Mouse (Mus musculus) myocyte (in vitro differentiated cells): ENCODE data around the gene Chn2. TPM values are rescaled to one million over a fixed set of nuclear protein-coding genes. Genes with fewer than 3 reads are reported as not detected.
A peak's percentile ranks its signal among the peaks of the same experiment; 100 is the strongest.

Experiments used
- H3K27me3 ChIP-seq: one replicate; pipeline ENCODE4 v1.6.1; 2011; ENCODE audit not compliant: control insufficient read depth, insufficient read depth, insufficient read length
- H3K36me3 ChIP-seq: one replicate; pipeline ENCODE4 v1.6.1; 2011; ENCODE audit not compliant: control insufficient read depth, insufficient read depth
- H3K4me2 ChIP-seq: one replicate; pipeline ENCODE4 v1.6.1; 2011; ENCODE audit warnings: low read depth, control low read depth
- H3K4me3 ChIP-seq: one replicate; pipeline ENCODE4 v1.5.1; 2011; ENCODE audit warnings: mild to moderate bottlenecking, control low read depth, moderate library complexity
- H3K79me2 ChIP-seq: one replicate; pipeline ENCODE4 v1.6.1; 2011; ENCODE audit not compliant: control insufficient read depth, insufficient read depth
- H3ac ChIP-seq: one replicate; pipeline ENCODE4 v1.6.1; 2011; ENCODE audit not compliant: control insufficient read depth, insufficient read length
- CEBPB ChIP-seq: IDR thresholded peaks from 2 replicates; pipeline ENCODE4 v1.6.1; 2011; ENCODE audit warnings: mild to moderate bottlenecking, moderate library complexity; ENCODE audit not compliant: poor library complexity, insufficient read depth, severe bottlenecking
- E2F4 ChIP-seq: IDR thresholded peaks from one replicate; pipeline ENCODE4 v1.6.1; 2011; ENCODE audit warnings: mild to moderate bottlenecking, control low read depth, moderate library complexity; ENCODE audit not compliant: insufficient read depth
- MAX ChIP-seq: IDR thresholded peaks from one replicate; pipeline ENCODE4 v1.6.1; 2011; ENCODE audit warnings: low read depth, mild to moderate bottlenecking, control low read depth
- MYOD1 ChIP-seq, 3 experiments: IDR thresholded peaks; one replicate each; pipeline ENCODE4 v1.6.1; 2011; ENCODE audit warnings: control low read depth in 2 of 3, low read depth in 2 of 3, mild to moderate bottlenecking in 2 of 3, moderate library complexity in 1 of 3; ENCODE audit not compliant: insufficient read length in 2 of 3, control insufficient read depth in 1 of 3
- MYOG ChIP-seq, 3 experiments: IDR thresholded peaks; one replicate each; pipeline ENCODE4 v1.6.1; 2011; ENCODE audit warnings: control low read depth in 2 of 3, low read depth in 2 of 3, mild to moderate bottlenecking in 2 of 3; ENCODE audit not compliant: insufficient read length in 2 of 3, control insufficient read depth in 1 of 3, insufficient read depth in 1 of 3
- POLR2A ChIP-seq: IDR thresholded peaks from one replicate; pipeline ENCODE4 v1.6.1; 2011; ENCODE audit warnings: low read depth, mild to moderate bottlenecking, control low read depth, moderate library complexity; ENCODE audit not compliant: insufficient read length
- POLR2AphosphoS2 ChIP-seq: IDR thresholded peaks from one replicate; pipeline ENCODE4 v1.6.1; 2011; ENCODE audit warnings: low read depth, control low read depth; ENCODE audit not compliant: insufficient read length
- REST ChIP-seq: IDR thresholded peaks from one replicate; pipeline ENCODE4 v1.6.1; 2011; ENCODE audit warnings: mild to moderate bottlenecking, control low read depth, moderate library complexity; ENCODE audit not compliant: insufficient read depth, insufficient read length
- SRF ChIP-seq: IDR thresholded peaks from one replicate; pipeline ENCODE4 v1.6.1; 2011; ENCODE audit warnings: low read depth; ENCODE audit not compliant: control insufficient read depth, insufficient read length
- TCF12 ChIP-seq: IDR thresholded peaks from one replicate; pipeline ENCODE4 v1.6.1; 2011; ENCODE audit warnings: mild to moderate bottlenecking, control low read depth; ENCODE audit not compliant: poor library complexity, insufficient read depth, severe bottlenecking
- TCF3 ChIP-seq: IDR thresholded peaks from one replicate; pipeline ENCODE4 v1.6.1; 2011; ENCODE audit warnings: low read depth, control low read depth; ENCODE audit not compliant: insufficient read length
- USF1 ChIP-seq: IDR thresholded peaks from one replicate; pipeline ENCODE4 v1.6.1; 2011; ENCODE audit warnings: low read depth, mild to moderate bottlenecking, control low read depth, moderate library complexity
- polyA plus RNA-seq: library from polyadenylated mRNA; unstranded; fragments of >200 nt; fragmentation: generic; extraction: Trizol; gene quantifications from one replicate; pipeline ENCODE4 v1.2.1, GENCODE M21; 2012; ENCODE audit warnings: missing spikeins

Chn2 gene
- polyA plus RNA-seq, 1 experiment = 6.5 TPM

GRCm38 (mm10) chr6:54265384-54265783 lies 226.0 kb downstream of the Chn2 start:
- TF ChIP-seq MAX (no peak), CEBPB (no peak)
- H3K4me2 ChIP-seq = no peak overlapping the region
- H3ac ChIP-seq = no peak overlapping the region
- H3K79me2 ChIP-seq = no peaks in the 10 kb centered on the region
- no peaks in the 10 kb centered on the region for H3K36me3 ChIP-seq
- H3K27me3 ChIP-seq = no peaks in the 10 kb centered on the region
- no peak overlapping the region for H3K4me3 ChIP-seq

- TF ChIP-seq SRF (no peak), POLR2A (no peak), MAX (no peak), USF1 (no peak), TCF12 (no peak), CEBPB (no peak), POLR2AphosphoS2 (no peak), E2F4 (no peak), REST (no peak), MYOD1 (IDR thresholded peaks at IDR 0.05; ENCODE audit: control insufficient read depth in 1 of 3, insufficient read length in 2 of 3, low read depth in 2 of 3) (no peak), TCF3 (no peak), MYOG (IDR thresholded peaks at IDR 0.05; ENCODE audit: control insufficient read depth in 1 of 3, insufficient read depth in 1 of 3, insufficient read length in 2 of 3, low read depth in 2 of 3) (no peak)
- Histone ChIP-seq H3K4me3 (no peak overlapping the region), H3K36me3 (no peaks in the 10 kb centered on the region), H3K4me2 (no peak overlapping the region), H3K79me2 (no peaks in the 10 kb centered on the region), H3ac (no peak overlapping the region), H3K27me3 (no peaks in the 10 kb centered on the region)
These were observed 233.4 kb downstream of the Chn2 start for GRCm38 (mm10) chr6:54272556-54273378.

GRCm38 (mm10) chr6:54273379-54273730 lies 234.0 kb downstream of the Chn2 start:
- Histone ChIP-seq H3K27me3 (no peaks in the 10 kb centered on the region), H3K4me2 (no peak overlapping the region), H3K79me2 (no peaks in the 10 kb centered on the region), H3ac (no peak overlapping the region), H3K36me3 (no peaks in the 10 kb centered on the region), H3K4me3 (no peak overlapping the region)
- no peak for TF ChIP-seq USF1
- no peak for TF ChIP-seq REST
- TF ChIP-seq MYOG (IDR thresholded peaks at IDR 0.05; ENCODE audit: control insufficient read depth in 1 of 3, insufficient read depth in 1 of 3, insufficient read length in 2 of 3, low read depth in 2 of 3) = no peak
- no peak for TF ChIP-seq MYOD1 (IDR thresholded peaks at IDR 0.05; ENCODE audit: control insufficient read depth in 1 of 3, insufficient read length in 2 of 3, low read depth in 2 of 3)
- no peak for TF ChIP-seq TCF12
- TF ChIP-seq CEBPB = no peak
- no peak for TF ChIP-seq TCF3
- no peak for TF ChIP-seq POLR2A
- no peak for TF ChIP-seq POLR2AphosphoS2
- TF ChIP-seq MAX = no peak
- no peak for TF ChIP-seq SRF
- TF ChIP-seq E2F4 = no peak

GRCm38 (mm10) chr6:54277234-54277633 lies 237.9 kb downstream of the Chn2 start:
- Histone ChIP-seq H3K4me3 (no peak overlapping the region), H3K4me2 (peak overlapping the region; percentile 70), H3ac (no peak overlapping the region), H3K27me3 (no peaks in the 10 kb centered on the region), H3K36me3 (no peaks in the 10 kb centered on the region), H3K79me2 (no peaks in the 10 kb centered on the region)
- TF ChIP-seq REST = no peak
- TF ChIP-seq USF1 = no peak
- TF ChIP-seq POLR2A = no peak
- no peak for TF ChIP-seq SRF
- TF ChIP-seq CEBPB = no peak
- TF ChIP-seq E2F4 = no peak
- TF ChIP-seq TCF3 = no peak
- TF ChIP-seq POLR2AphosphoS2 = no peak
- TF ChIP-seq TCF12 = no peak

- Histone ChIP-seq H3K79me2 (no peaks in the 10 kb centered on the region), H3K36me3 (no peaks in the 10 kb centered on the region), H3K4me2 (peak overlapping the region; percentile 70), H3ac (no peak overlapping the region), H3K4me3 (no peak overlapping the region), H3K27me3 (no peaks in the 10 kb centered on the region)
- TF ChIP-seq TCF12 (peak; percentile 60), USF1 (no peak), MYOD1 (IDR thresholded peaks at IDR 0.05; ENCODE audit: control insufficient read depth in 1 of 3, insufficient read length in 2 of 3, low read depth in 2 of 3) (peak in 2 of 3 experiments; percentile 84 to 87), E2F4 (no peak), MYOG (IDR thresholded peaks at IDR 0.05; ENCODE audit: control insufficient read depth in 1 of 3, insufficient read depth in 1 of 3, insufficient read length in 2 of 3, low read depth in 2 of 3) (peak in 2 of 3 experiments; percentile 49 to 79), MAX (no peak), POLR2AphosphoS2 (no peak), REST (no peak), TCF3 (peak; percentile 64), SRF (no peak), CEBPB (no peak)
These were observed 238.5 kb downstream of the Chn2 start for GRCm38 (mm10) chr6:54277828-54278227.
